Mouse (Mus musculus) liver, adult 2 months (tissue): ENCODE data around the gene Gm8251.

ENCODE experiments used
- CTCF ChIP-seq: fragments of 200-500 bp; IDR thresholded peaks from 2 replicates; pipeline ENCODE4 v1.5.1; 2011; ENCODE audit warnings: low read depth, low read length, control low read depth
- POLR2A ChIP-seq: fragments of 200-500 bp; IDR thresholded peaks from 2 replicates; pipeline ENCODE4 v1.6.1; 2011; ENCODE audit warnings: low read length, control low read depth; ENCODE audit not compliant: insufficient read depth; ENCODE audit errors: extremely low read depth

GRCm38 (mm10) chr1:44032213-44032612, 29.5 kb downstream of the Gm8251 start:
- TF ChIP-seq CTCF (no peak), POLR2A (no peak)
